Mouse (Mus musculus): ENCODE measurements at regions not wholly inside any gene's neighbourhood (a gene's known extent, or its start where the extent isn't known, plus 50 kb on each side); places are given as distances from the start of the nearest gene placed in this dataset.

DNA sequence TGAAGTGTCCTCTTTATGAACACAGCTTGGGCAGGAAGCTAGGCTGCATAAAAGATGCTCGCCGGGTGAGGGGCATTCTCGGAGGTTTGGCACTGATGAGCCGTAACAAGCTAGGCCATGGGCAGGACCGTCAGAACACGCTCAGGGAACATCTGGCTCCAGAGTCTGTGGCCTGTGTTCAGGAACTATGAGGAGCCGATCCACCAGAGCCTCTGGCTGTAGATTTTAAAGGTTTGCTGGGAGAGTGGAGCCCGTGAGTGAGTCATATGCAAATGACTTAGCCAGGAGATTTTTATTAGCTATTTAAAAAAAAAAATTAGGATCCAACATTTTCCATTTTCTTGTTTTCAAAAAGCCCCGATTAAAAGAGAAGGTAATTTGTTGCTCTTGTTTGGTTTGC is 126.4 kb downstream of the Katnal1 start:
- TF ChIP-seq CTCF (IDR thresholded peaks at IDR 0.05; ENCODE audit: low read depth) (no peak), EP300 (IDR thresholded peaks at IDR 0.05; ENCODE audit: low read depth) (no peak)

All from liver, embryonic 14.5 days (tissue).